Mouse (Mus musculus) liver, postnatal 0 days (tissue): Measurements from ENCODE around the gene Adsl. TPM values are rescaled to one million over a fixed set of nuclear protein-coding genes. Genes with fewer than 3 reads are reported as not detected.
A peak's percentile ranks its signal among the peaks of the same experiment; 100 is the strongest.

Source experiments
- ATAC-seq: fragments of 200-750 bp; cut with Nextera tagmentation; 2 replicates; pipeline ENCODE4 v1.8.0; 2017; ENCODE audit warnings: mild to moderate bottlenecking, moderate library complexity
- DNase-seq: peaks from one replicate; pipeline ENCODE4 v3.0.0-alpha.2; 2016
- H3K27ac ChIP-seq: fragments of 300-500 bp; sonication (generic); 2 replicates; pipeline ENCODE4 v1.5.1; 2014; ENCODE audit warnings: antibody characterized with exemption, moderate library complexity, mild to moderate bottlenecking, low read depth
- H3K27me3 ChIP-seq: fragments of 300-500 bp; sonication (generic); 2 replicates; pipeline ENCODE4 v1.6.1; 2014; ENCODE audit warnings: low read length, control low read depth, mixed read lengths; ENCODE audit not compliant: insufficient read depth
- H3K36me3 ChIP-seq: fragments of 300-500 bp; sonication (generic); replicated peaks from 2 replicates; pipeline ENCODE4 v1.6.1; 2014; ENCODE audit warnings: mild to moderate bottlenecking, control low read depth, low read length, moderate library complexity, mixed read lengths; ENCODE audit not compliant: insufficient read depth
- H3K4me1 ChIP-seq: fragments of 300-500 bp; sonication (generic); 2 replicates; pipeline ENCODE4 v1.6.1; 2014; ENCODE audit warnings: antibody characterized with exemption, mild to moderate bottlenecking, control low read depth; ENCODE audit not compliant: insufficient read depth
- H3K4me2 ChIP-seq: fragments of 300-500 bp; sonication (generic); 2 replicates; pipeline ENCODE4 v1.6.1; 2014; ENCODE audit warnings: low read depth, mild to moderate bottlenecking, low read length, moderate library complexity, mixed read lengths
- H3K4me3 ChIP-seq: fragments of 300-500 bp; sonication (generic); 2 replicates; pipeline ENCODE4 v1.5.1; 2014; ENCODE audit warnings: low read depth, low read length
- H3K9ac ChIP-seq: fragments of 300-500 bp; sonication (generic); replicated peaks from 2 replicates; pipeline ENCODE4 v1.6.1; 2014; ENCODE audit warnings: mild to moderate bottlenecking, moderate library complexity
- H3K9me3 ChIP-seq: fragments of 300-500 bp; sonication (generic); 2 replicates; pipeline ENCODE4 v1.6.1; 2016; ENCODE audit warnings: mild to moderate bottlenecking, control low read depth, low read length, mixed read lengths
- CTCF ChIP-seq: sonication (generic); IDR thresholded peaks from 2 replicates; pipeline ENCODE4 v1.5.1; 2016; ENCODE audit warnings: antibody characterized with exemption, low read depth
- EP300 ChIP-seq: IDR thresholded peaks from 2 replicates; pipeline ENCODE4 v1.6.1; 2016; ENCODE audit warnings: antibody characterized with exemption, low read depth, mild to moderate bottlenecking
- WGBS: fragments of 180-500 bp; shearing (Covaris S2); extraction: QIAGEN DNeasy Blood & Tissue Kit; methylation state at CpG from one replicate; pipeline ENCODE4 v1.1.7; 2014; ENCODE audit not compliant: insufficient replicate concordance; 5-methylcytosine and 5-hydroxymethylcytosine counted together
- polyA plus RNA-seq: library from polyadenylated mRNA; unstranded; fragments of >200 nt; fragmentation: Nextera tagmentation; extraction: Ambion mirVana; gene quantifications from 2 replicates; pipeline ENCODE4 v1.2.1, GENCODE M21; 2015

The Adsl gene
- polyA plus RNA-seq, 1 experiment from 2014 or later, result 37.0 TPM

GRCm38 (mm10) chr15:80994959-80995358 lies 46.7 kb downstream of the Adsl start:
- no peak overlapping the region for H3K27ac ChIP-seq
- no peaks in the 10 kb centered on the region for H3K27me3 ChIP-seq
- DNase-seq (no peak), ATAC-seq (no peak)
- no peak overlapping the region for H3K4me2 ChIP-seq
- H3K9ac ChIP-seq, result no peak overlapping the region
- WGBS, result 80% methylated on average over 5 of the region's 5 CpGs
- no peaks in the 10 kb centered on the region for H3K36me3 ChIP-seq
- no peak overlapping the region for H3K4me3 ChIP-seq
- no peaks in the 10 kb centered on the region for H3K9me3 ChIP-seq
- no peak for TF ChIP-seq CTCF
- TF ChIP-seq EP300, result no peak
- H3K4me1 ChIP-seq, result no peaks in the 10 kb centered on the region

GRCm38 (mm10) chr15:80996090-80996835 lies 48.0 kb downstream of the Adsl start:
- Histone ChIP-seq H3K9ac (no peak overlapping the region), H3K27ac (no peak overlapping the region), H3K36me3 (no peaks in the 10 kb centered on the region), H3K4me2 (no peak overlapping the region), H3K4me3 (no peak overlapping the region), H3K9me3 (no peaks in the 10 kb centered on the region), H3K27me3 (no peaks in the 10 kb centered on the region), H3K4me1 (peaks cover 3% of the 10 kb centered on the region; the same call in 1 of the 2 replicates)
- WGBS, result 82% methylated on average over 6 of the region's 6 CpGs
- ATAC-seq, result no peak
- no peak for DNase-seq
- TF ChIP-seq CTCF, result no peak
- no peak for TF ChIP-seq EP300

GRCm38 (mm10) chr15:80997077-80997476 lies 48.8 kb downstream of the Adsl start:
- H3K27me3 ChIP-seq, result no peaks in the 10 kb centered on the region
- H3K9ac ChIP-seq, result no peak overlapping the region
- ATAC-seq (no peak), DNase-seq (no peak)
- 53% methylated on average over 1 of the region's 1 CpGs for WGBS
- no peak overlapping the region for H3K27ac ChIP-seq
- H3K36me3 ChIP-seq, result no peaks in the 10 kb centered on the region
- no peaks in the 10 kb centered on the region for H3K9me3 ChIP-seq
- no peak for TF ChIP-seq EP300
- TF ChIP-seq CTCF, result no peak
- H3K4me1 ChIP-seq, result peaks cover 3% of the 10 kb centered on the region; the same call in 1 of the 2 replicates
- H3K4me3 ChIP-seq, result no peak overlapping the region
- H3K4me2 ChIP-seq, result no peak overlapping the region

- Histone ChIP-seq H3K27me3 (no peaks in the 10 kb centered on the region), H3K9ac (no peak overlapping the region), H3K4me2 (no peak overlapping the region), H3K9me3 (no peaks in the 10 kb centered on the region), H3K27ac (no peak overlapping the region), H3K4me1 (peaks cover 3% of the 10 kb centered on the region; the same call in 1 of the 2 replicates), H3K36me3 (peaks cover 7% of the 10 kb centered on the region; the same call in 1 of the 2 replicates), H3K4me3 (no peak overlapping the region)
- ATAC-seq (peak; percentile 47; the same call in 1 of the 2 replicates), DNase-seq (no peak)
- TF ChIP-seq CTCF (no peak), EP300 (no peak)
- 3% methylated on average over 2 of the region's 4 CpGs for WGBS
These were observed 52.3 kb downstream of the Adsl start for GRCm38 (mm10) chr15:81000419-81001138.

- Histone ChIP-seq H3K36me3 (peaks cover 21% of the 10 kb centered on the region), H3K9ac (no peak overlapping the region), H3K27me3 (no peaks in the 10 kb centered on the region), H3K27ac (no peak overlapping the region), H3K4me1 (no peaks in the 10 kb centered on the region), H3K4me3 (no peak overlapping the region), H3K9me3 (no peaks in the 10 kb centered on the region), H3K4me2 (no peak overlapping the region)
- 92% methylated on average over 10 of the region's 10 CpGs for WGBS
- DNase-seq, result no peak
- no peak for ATAC-seq
- TF ChIP-seq CTCF, result no peak
- TF ChIP-seq EP300, result no peak
These were observed 57.9 kb downstream of the Adsl start for GRCm38 (mm10) chr15:81006127-81006735.

- no peak for TF ChIP-seq CTCF
- no peak for TF ChIP-seq EP300
- Histone ChIP-seq H3K9ac (no peak overlapping the region), H3K4me1 (no peaks in the 10 kb centered on the region), H3K27me3 (no peaks in the 10 kb centered on the region), H3K9me3 (no peaks in the 10 kb centered on the region), H3K36me3 (peaks cover 25% of the 10 kb centered on the region), H3K4me3 (no peak overlapping the region), H3K4me2 (no peak overlapping the region), H3K27ac (no peak overlapping the region)
- WGBS, result 86% methylated on average over 9 of the region's 9 CpGs
- ATAC-seq (no peak), DNase-seq (no peak)
These were observed 59.0 kb downstream of the Adsl start for GRCm38 (mm10) chr15:81007339-81007738.
